Mouse (Mus musculus): ENCODE results near the gene Morc2a. TPM values are rescaled to one million over a fixed set of nuclear protein-coding genes. Genes with fewer than 3 reads are reported as not detected.

Morc2a gene
- polyA plus RNA-seq, 1 experiment from 2014 or later, result 32.1 TPM

DNA sequence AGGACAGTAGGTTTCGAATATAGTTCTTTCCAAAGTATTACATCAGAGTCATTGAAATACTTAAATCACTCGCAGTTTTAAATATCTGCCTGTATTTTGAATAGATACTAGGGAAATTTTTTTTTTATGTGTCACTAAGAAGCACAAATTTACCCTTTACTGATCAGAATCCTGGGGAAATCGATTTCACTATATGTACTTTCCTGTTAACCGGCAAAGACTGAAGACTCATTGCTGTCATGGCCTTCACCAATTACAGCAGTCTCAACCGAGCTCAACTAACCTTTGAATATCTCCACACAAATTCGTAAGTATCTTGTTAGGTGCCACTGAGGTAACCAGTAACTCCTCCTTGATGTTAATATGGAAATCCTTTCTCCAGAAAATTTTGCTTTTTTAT lies 1.1 kb downstream of the Morc2a start:
- WGBS, result 96% methylated on average over 6 of the region's 6 CpGs
- ATAC-seq (ENCODE audit: low FRiP score, low read depth), result no peak
- peaks cover 22% of the 10 kb centered on the region for H3K36me3 ChIP-seq
- H3K4me3 ChIP-seq, result peak overlapping the region; percentile 94
- peak overlapping the region; percentile 78 for H3K4me2 ChIP-seq
- H3K9me3 ChIP-seq, result no peaks in the 10 kb centered on the region; the same call in 1 of the 2 replicates
- H3K4me1 ChIP-seq (replicated peaks), result peaks cover 31% of the 10 kb centered on the region
- no peaks in the 10 kb centered on the region for H3K27me3 ChIP-seq
- no peak overlapping the region for H3K9ac ChIP-seq
- H3K27ac ChIP-seq (replicated peaks), result no peak overlapping the region

DNA sequence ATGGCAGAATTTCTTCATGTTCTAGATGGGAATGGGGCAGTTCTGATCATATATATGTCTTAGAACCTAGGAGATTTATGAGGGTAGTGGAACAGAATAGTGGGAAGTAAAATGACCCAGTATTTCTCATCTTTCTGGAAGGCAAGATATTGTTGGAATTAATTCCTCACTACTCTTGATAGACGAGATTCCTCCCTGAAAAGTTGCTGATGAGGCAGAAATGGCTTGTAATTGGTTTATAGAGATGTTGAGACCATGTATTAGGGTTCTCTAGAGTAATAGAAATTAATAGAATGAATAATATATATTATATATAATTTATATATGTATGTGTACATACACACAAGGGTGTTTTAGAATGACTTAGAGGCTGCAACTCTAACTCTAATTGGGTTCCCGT lies 13.0 kb downstream of the Morc2a start:
- H3K27ac ChIP-seq (replicated peaks), result no peak overlapping the region

DNA sequence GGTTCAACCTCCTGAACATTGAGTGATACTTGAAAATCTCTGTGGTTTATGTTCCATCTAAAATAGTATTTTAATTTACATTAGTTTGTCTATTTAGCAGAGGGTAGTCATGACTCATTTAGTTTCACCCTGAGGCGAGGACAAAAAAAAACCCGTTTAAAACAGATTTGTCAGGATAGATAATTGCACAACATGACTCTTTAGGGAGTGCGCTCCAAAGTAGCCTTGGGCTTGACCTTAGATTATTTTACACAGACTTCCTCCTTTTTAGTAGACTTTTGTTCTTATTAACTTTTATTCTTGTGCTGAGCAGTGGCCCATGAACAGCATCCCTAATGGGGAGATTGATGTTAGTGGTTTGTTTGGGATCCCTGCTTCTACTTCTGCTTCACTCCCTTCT lies 18.5 kb downstream of the Morc2a start:
- Histone ChIP-seq H3K36me3 (peaks cover 62% of the 10 kb centered on the region), H3K9ac (no peak overlapping the region), H3K4me1 (replicated peaks) (no peaks in the 10 kb centered on the region), H3K4me2 (no peak overlapping the region), H3K9me3 (no peaks in the 10 kb centered on the region), H3K27ac (replicated peaks) (no peak overlapping the region), H3K27me3 (no peaks in the 10 kb centered on the region), H3K4me3 (no peak overlapping the region)
- 72% methylated on average over 3 of the region's 3 CpGs for WGBS
- ATAC-seq (ENCODE audit: low FRiP score, low read depth), result no peak

More for the DNA sequence above, 13.0 kb downstream of the Morc2a start:
- no peaks in the 10 kb centered on the region for H3K4me1 ChIP-seq (replicated peaks)
- no peak for ATAC-seq (ENCODE audit: low FRiP score, low read depth)
- H3K27me3 ChIP-seq, result no peaks in the 10 kb centered on the region
- no peak overlapping the region for H3K4me3 ChIP-seq
- H3K36me3 ChIP-seq, result peaks cover 31% of the 10 kb centered on the region
- 84% methylated on average over 2 of the region's 2 CpGs for WGBS
- H3K4me2 ChIP-seq, result no peak overlapping the region
- H3K9ac ChIP-seq, result no peak overlapping the region
- H3K9me3 ChIP-seq, result no peaks in the 10 kb centered on the region

DNA sequence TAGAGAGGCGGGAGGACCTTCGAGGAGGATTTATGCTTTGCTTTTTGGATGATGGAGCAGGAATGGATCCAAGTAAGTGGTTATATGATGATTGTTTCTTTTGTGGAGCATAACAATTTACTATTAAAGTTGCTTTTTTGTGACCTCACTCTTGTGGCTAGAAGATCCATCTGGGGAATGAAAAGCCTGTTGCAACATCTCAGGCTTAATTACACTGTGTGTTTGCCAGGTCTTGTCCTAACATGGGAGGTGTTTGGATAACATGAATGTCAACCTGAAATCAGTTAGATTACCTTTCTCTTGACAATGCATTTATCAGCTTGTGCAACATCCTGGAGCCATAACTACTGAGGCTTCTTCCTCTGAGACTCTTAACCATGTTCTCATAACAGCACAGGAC lies 19.8 kb downstream of the Morc2a start:
- H3K36me3 ChIP-seq, result peaks cover 64% of the 10 kb centered on the region
- 89% methylated on average over 2 of the region's 2 CpGs for WGBS

DNA sequence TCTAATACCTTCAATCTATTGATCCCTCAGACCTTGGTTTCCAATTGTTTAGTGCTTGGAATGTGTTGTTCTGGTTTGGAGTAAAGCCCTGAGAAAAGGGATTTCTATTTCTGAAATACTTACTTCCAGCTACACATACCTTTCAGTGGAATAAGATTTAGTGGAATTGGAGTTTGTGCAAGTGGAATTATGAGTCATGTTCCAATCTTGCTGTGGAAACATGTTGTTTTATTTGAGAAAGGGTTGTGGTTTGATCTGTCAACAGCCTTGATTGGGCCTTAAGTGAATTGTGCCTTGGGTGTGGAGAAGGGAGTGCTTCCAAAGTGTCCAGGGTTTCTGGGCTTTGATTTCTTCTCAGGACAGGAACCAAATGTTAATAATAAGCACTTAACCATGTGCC lies 20.9 kb downstream of the Morc2a start:
- H3K36me3 ChIP-seq, result peaks cover 64% of the 10 kb centered on the region
- no peak for ATAC-seq (ENCODE audit: low FRiP score, low read depth)
- no peak overlapping the region for H3K9ac ChIP-seq
- H3K27ac ChIP-seq (replicated peaks), result no peak overlapping the region
- H3K4me1 ChIP-seq (replicated peaks), result no peaks in the 10 kb centered on the region
- H3K9me3 ChIP-seq, result no peaks in the 10 kb centered on the region
- no peak overlapping the region for H3K4me3 ChIP-seq
- no peak overlapping the region for H3K4me2 ChIP-seq
- no peaks in the 10 kb centered on the region for H3K27me3 ChIP-seq

More for the DNA sequence above, 19.8 kb downstream of the Morc2a start:
- Histone ChIP-seq H3K4me1 (replicated peaks) (no peaks in the 10 kb centered on the region), H3K9me3 (no peaks in the 10 kb centered on the region), H3K9ac (no peak overlapping the region), H3K4me3 (no peak overlapping the region), H3K27me3 (no peaks in the 10 kb centered on the region), H3K4me2 (no peak overlapping the region), H3K27ac (replicated peaks) (no peak overlapping the region)
- no peak for ATAC-seq (ENCODE audit: low FRiP score, low read depth)

DNA sequence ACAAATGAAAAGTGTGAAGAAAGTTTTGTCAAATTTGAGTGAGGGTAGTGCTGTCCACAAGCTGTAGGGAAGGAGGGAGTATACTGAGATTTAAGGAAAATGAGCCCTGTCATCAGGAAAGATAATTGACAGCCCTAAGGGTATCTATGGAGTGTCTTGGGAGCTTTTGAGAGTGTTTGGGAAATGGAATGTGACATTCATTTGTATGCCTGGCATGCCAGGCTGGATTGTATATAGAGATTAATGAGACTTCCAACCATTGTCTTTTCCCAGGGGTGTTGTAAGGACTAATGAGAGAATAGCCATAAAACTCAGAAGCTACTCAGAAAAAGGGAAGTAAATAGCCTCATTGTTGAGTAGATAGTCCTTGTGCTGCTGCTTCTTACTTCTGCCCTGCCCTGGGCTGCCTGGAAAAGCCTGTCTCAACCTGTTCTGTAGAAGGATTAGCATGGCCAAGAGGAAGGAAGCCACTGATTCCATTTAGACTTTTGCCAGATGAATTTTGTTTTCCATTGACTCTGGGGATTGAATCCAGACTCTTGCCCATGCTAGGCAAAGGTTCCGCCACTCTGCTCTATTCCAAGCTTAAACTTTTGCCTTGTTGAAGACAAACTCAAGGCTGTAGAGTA lies 22.1 kb downstream of the Morc2a start:
- H3K4me1 ChIP-seq (replicated peaks), result no peaks in the 10 kb centered on the region
- no peak overlapping the region for H3K4me3 ChIP-seq
- peaks cover 71% of the 10 kb centered on the region for H3K36me3 ChIP-seq
- WGBS, result 90% methylated on average over 1 of the region's 1 CpGs
- no peaks in the 10 kb centered on the region for H3K27me3 ChIP-seq
- H3K4me2 ChIP-seq, result no peak overlapping the region
- H3K9me3 ChIP-seq, result no peaks in the 10 kb centered on the region
- no peak overlapping the region for H3K9ac ChIP-seq
- no peak for ATAC-seq (ENCODE audit: low FRiP score, low read depth)
- H3K27ac ChIP-seq (replicated peaks), result no peak overlapping the region

DNA sequence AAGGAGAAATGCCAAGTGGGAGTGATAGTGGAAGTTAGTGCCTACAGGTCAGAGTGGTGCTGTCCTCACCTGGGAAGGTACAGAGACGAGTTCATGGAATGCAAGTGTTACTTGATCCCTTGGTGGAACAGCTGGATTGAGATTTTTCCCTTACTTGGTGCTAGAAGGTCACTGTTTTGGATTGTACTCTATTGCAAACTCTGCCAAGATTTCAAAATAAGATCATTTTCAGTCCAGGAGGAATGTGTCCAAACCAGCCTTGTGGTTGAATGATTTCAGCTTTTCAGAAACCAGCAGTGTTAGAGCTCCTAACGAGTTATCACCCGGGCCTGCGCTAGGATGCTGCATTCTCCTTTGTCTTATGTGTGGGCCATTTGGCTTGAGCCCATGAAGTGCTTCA lies 25.6 kb downstream of the Morc2a start:
- Histone ChIP-seq H3K27me3 (no peaks in the 10 kb centered on the region), H3K9me3 (no peaks in the 10 kb centered on the region), H3K4me2 (no peak overlapping the region), H3K9ac (no peak overlapping the region), H3K27ac (replicated peaks) (no peak overlapping the region), H3K36me3 (peaks cover 91% of the 10 kb centered on the region), H3K4me1 (replicated peaks) (no peaks in the 10 kb centered on the region), H3K4me3 (no peak overlapping the region)
- 88% methylated on average over 4 of the region's 4 CpGs for WGBS
- no peak for ATAC-seq (ENCODE audit: low FRiP score, low read depth)

DNA sequence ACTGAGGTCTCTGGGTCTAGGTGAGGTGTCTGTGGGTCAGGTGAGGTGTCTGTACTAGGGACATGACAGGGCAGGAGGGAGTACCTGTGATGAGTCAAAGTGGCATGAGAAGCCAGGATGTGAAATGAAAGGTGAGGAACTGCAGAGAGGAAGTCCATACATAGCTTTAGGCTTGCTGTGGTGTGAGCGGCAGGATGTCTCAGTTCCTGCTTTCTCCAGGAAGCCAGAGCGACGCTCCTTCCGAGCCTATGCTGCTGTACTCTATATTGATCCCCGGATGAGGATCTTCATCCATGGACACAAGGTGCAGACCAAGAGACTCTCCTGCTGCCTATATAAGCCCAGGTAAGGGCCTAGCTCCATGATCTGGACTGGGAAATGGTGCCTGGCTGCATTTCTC lies 27.4 kb downstream of the Morc2a start:
- no peaks in the 10 kb centered on the region for H3K27me3 ChIP-seq
- no peak overlapping the region for H3K4me3 ChIP-seq
- 98% methylated on average over 5 of the region's 5 CpGs for WGBS
- H3K4me1 ChIP-seq (replicated peaks), result no peaks in the 10 kb centered on the region
- H3K4me2 ChIP-seq, result no peak overlapping the region
- no peaks in the 10 kb centered on the region for H3K9me3 ChIP-seq
- ATAC-seq (ENCODE audit: low FRiP score, low read depth), result no peak
- no peak overlapping the region for H3K9ac ChIP-seq
- H3K36me3 ChIP-seq, result peaks cover 91% of the 10 kb centered on the region
- H3K27ac ChIP-seq (replicated peaks), result no peak overlapping the region

DNA sequence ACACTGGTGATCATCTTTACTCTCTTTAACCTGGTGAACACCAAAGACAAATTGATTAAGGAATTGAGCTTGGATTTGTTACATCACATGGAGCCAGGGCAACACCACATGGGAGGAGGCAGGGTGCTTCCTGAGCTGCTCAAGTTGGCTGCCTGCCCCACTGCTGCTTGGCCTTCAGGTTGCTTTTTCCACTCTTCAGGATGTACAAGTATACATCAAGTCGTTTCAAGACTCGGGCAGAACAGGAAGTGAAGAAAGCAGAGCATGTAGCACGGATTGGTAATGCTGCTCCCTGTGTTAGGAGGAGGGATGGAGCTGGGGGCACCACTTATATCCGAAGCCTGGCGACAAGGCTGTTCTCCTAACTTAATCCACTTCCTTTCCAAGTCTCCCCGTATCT lies 28.2 kb downstream of the Morc2a start:
- H3K9ac ChIP-seq, result no peak overlapping the region
- ATAC-seq (ENCODE audit: low FRiP score, low read depth), result no peak
- no peaks in the 10 kb centered on the region for H3K4me1 ChIP-seq (replicated peaks)
- no peaks in the 10 kb centered on the region for H3K9me3 ChIP-seq
- H3K4me3 ChIP-seq, result no peak overlapping the region
- H3K36me3 ChIP-seq, result peaks cover 86% of the 10 kb centered on the region
- no peak overlapping the region for H3K4me2 ChIP-seq
- 85% methylated on average over 6 of the region's 6 CpGs for WGBS
- H3K27ac ChIP-seq (replicated peaks), result no peak overlapping the region
- H3K27me3 ChIP-seq, result no peaks in the 10 kb centered on the region

DNA sequence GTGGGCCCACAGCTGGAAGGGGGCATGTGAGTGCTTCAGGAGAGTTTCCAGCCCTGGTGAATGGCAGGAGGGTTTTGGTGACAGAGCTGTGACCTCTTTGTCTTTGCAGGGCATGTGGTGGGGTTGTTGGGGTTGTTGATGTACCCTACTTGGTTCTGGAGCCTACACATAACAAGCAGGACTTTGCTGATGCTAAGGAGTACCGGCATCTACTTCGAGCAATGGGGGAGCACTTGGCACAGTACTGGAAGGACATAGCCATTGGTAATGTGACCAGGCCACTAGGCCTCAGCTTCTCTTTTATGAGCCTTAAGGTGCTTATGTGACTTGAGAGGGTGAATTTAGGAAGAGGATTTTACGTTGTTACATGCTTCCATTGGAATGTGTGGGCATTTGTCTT lies 30.8 kb downstream of the Morc2a start:
- ATAC-seq (ENCODE audit: low FRiP score, low read depth), result no peak
- H3K4me2 ChIP-seq, result no peak overlapping the region
- WGBS, result 98% methylated on average over 3 of the region's 3 CpGs
- H3K27ac ChIP-seq (replicated peaks), result no peak overlapping the region
- H3K4me1 ChIP-seq (replicated peaks), result no peaks in the 10 kb centered on the region
- no peaks in the 10 kb centered on the region for H3K9me3 ChIP-seq
- H3K4me3 ChIP-seq, result no peak overlapping the region
- peaks cover 86% of the 10 kb centered on the region for H3K36me3 ChIP-seq
- no peaks in the 10 kb centered on the region for H3K27me3 ChIP-seq
- H3K9ac ChIP-seq, result no peak overlapping the region

DNA sequence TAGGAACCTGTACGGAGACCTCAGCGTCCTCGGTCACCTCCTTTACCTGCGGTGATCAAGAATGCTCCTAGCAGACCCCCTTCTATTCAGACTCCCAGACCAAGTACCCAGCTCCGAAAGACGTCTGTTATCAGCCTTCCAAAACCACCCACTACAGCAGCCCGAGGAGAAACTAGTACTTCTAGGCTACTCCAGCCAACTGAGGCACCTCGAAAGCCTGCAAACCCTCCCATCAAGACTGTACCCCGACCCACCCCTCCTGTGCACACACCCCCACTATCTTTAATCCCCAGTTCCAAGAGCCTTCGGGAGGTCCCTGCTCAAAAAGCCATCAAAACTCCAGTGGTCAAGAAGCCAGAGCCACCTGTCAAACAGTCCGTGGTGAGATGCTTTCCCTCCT lies 34.7 kb downstream of the Morc2a start:
- Histone ChIP-seq H3K27me3 (no peaks in the 10 kb centered on the region), H3K9me3 (no peaks in the 10 kb centered on the region), H3K4me2 (no peak overlapping the region), H3K4me3 (no peak overlapping the region), H3K36me3 (peaks cover 87% of the 10 kb centered on the region), H3K27ac (replicated peaks) (no peak overlapping the region), H3K4me1 (replicated peaks) (no peaks in the 10 kb centered on the region), H3K9ac (no peak overlapping the region)
- ATAC-seq (ENCODE audit: low FRiP score, low read depth), result no peak
- 95% methylated on average over 11 of the region's 11 CpGs for WGBS

DNA sequence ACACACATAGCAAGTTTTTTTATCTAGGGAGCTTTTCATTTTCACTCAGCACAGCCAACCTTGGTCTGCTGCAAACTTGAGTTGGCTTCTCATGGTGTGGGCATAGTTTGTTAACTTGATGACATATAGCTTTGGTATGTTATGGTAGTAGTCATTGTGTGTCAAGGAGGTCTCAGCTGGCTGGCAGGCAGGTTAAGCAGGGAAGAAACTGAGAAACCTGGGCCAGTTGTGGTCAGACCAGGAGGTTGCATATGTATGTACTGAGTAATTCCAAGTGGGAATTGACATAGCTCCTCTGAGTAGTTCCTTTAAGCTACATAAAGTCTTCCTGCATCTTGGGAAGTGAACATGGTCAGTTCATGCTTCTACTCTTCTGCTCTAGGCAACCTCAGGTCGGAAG lies 35.2 kb downstream of the Morc2a start:
- ATAC-seq (ENCODE audit: low FRiP score, low read depth), result no peak
- Histone ChIP-seq H3K4me2 (no peak overlapping the region), H3K4me3 (no peak overlapping the region), H3K36me3 (peaks cover 89% of the 10 kb centered on the region), H3K4me1 (replicated peaks) (no peaks in the 10 kb centered on the region), H3K9me3 (no peaks in the 10 kb centered on the region), H3K9ac (no peak overlapping the region), H3K27me3 (no peaks in the 10 kb centered on the region), H3K27ac (replicated peaks) (no peak overlapping the region)
- WGBS, result 91% methylated on average over 1 of the region's 1 CpGs

DNA sequence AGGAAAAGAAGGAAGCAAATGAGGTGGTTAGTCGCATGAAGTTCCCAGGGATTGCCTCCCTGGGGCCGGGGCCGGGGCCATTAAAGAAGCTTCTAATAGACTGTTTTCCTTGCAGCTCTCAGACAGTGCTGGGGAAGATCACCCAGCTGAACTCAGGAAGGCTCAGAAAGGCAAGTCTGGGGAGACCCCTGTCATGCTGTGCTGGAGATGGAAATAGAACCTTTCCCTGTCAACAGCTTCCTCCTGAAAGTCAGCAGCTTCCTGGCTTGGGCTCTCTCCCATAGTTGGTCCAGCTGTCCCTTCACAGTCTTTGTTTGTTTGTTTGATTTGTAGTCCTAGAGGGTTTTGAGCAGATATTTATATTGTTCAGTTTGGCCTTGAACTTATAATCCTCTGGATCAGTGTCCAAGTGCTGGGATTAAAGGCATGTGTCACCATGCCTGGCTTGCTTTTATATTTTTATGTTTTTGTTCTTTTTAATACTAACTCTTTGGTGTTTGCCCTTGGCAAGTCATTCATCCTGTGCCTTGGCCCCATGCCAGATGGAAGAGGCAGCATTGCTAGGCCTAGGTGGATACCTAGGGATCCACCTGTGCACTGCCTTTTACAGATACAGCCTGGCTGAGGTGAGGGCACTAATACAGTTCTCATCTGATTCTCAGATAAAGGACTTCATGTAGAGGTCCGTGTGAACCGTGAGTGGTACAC lies 35.9 kb downstream of the Morc2a start:
- H3K27ac ChIP-seq (replicated peaks), result no peak overlapping the region
- no peaks in the 10 kb centered on the region for H3K27me3 ChIP-seq
- no peak for ATAC-seq (ENCODE audit: low FRiP score, low read depth)
- no peak overlapping the region for H3K9ac ChIP-seq
- no peaks in the 10 kb centered on the region for H3K9me3 ChIP-seq
- H3K4me3 ChIP-seq, result no peak overlapping the region
- H3K4me2 ChIP-seq, result no peak overlapping the region
- 87% methylated on average over 5 of the region's 5 CpGs for WGBS
- no peaks in the 10 kb centered on the region for H3K4me1 ChIP-seq (replicated peaks)
- H3K36me3 ChIP-seq, result peaks cover 90% of the 10 kb centered on the region

All from hindbrain, embryonic 15.5 days (tissue).